Mouse (Mus musculus) liver, embryonic 12.5 days (tissue): ENCODE data around the gene Zfp72. TPM values are rescaled to one million over a fixed set of nuclear protein-coding genes. Genes with fewer than 3 reads are reported as not detected.

ENCODE experiments used
- ATAC-seq: fragments of 200-750 bp; cut with Nextera tagmentation; 2 replicates; pipeline ENCODE4 v1.8.0; 2017; ENCODE audit warnings: moderate number of reproducible peaks, mild to moderate bottlenecking, moderate library complexity
- H3K27ac ChIP-seq: fragments of 300-500 bp; sonication (generic); 2 replicates; pipeline ENCODE4 v1.5.1; 2016; ENCODE audit warnings: mild to moderate bottlenecking
- H3K27me3 ChIP-seq: fragments of 300-500 bp; sonication (generic); replicated peaks from 2 replicates; pipeline ENCODE4 v1.6.1; 2016; ENCODE audit warnings: mild to moderate bottlenecking, moderate library complexity
- H3K36me3 ChIP-seq: fragments of 300-500 bp; sonication (generic); 2 replicates; pipeline ENCODE4 v1.6.1; 2016; ENCODE audit warnings: mild to moderate bottlenecking, moderate library complexity
- H3K4me1 ChIP-seq: fragments of 300-500 bp; sonication (generic); 2 replicates; pipeline ENCODE4 v1.6.1; 2016
- H3K4me2 ChIP-seq: fragments of 300-500 bp; sonication (generic); 2 replicates; pipeline ENCODE4 v1.6.1; 2016; ENCODE audit warnings: mild to moderate bottlenecking, moderate library complexity
- H3K4me3 ChIP-seq: fragments of 300-500 bp; sonication (generic); 2 replicates; pipeline ENCODE4 v1.5.1; 2016; ENCODE audit warnings: mild to moderate bottlenecking, moderate library complexity
- H3K9ac ChIP-seq: fragments of 300-500 bp; sonication (generic); 2 replicates; pipeline ENCODE4 v1.6.1; 2016; ENCODE audit warnings: mild to moderate bottlenecking, moderate library complexity
- H3K9me3 ChIP-seq: fragments of 300-500 bp; sonication (generic); replicated peaks from 2 replicates; pipeline ENCODE4 v1.6.1; 2016; ENCODE audit warnings: mild to moderate bottlenecking, moderate library complexity
- WGBS: fragments of 180-500 bp; shearing (Covaris S2); methylation state at CpG from one replicate; pipeline ENCODE4 v1.1.7; 2016; ENCODE audit not compliant: insufficient replicate concordance; 5-methylcytosine and 5-hydroxymethylcytosine counted together
- polyA plus RNA-seq: library from polyadenylated mRNA; unstranded; fragments of >200 nt; fragmentation: Nextera tagmentation; extraction: Ambion mirVana; gene quantifications from 2 replicates; pipeline ENCODE4 v1.2.1, GENCODE M21; 2016

Gene Zfp72
- 0.81 and 1.3 TPM in 2 replicates for polyA plus RNA-seq

DNA sequence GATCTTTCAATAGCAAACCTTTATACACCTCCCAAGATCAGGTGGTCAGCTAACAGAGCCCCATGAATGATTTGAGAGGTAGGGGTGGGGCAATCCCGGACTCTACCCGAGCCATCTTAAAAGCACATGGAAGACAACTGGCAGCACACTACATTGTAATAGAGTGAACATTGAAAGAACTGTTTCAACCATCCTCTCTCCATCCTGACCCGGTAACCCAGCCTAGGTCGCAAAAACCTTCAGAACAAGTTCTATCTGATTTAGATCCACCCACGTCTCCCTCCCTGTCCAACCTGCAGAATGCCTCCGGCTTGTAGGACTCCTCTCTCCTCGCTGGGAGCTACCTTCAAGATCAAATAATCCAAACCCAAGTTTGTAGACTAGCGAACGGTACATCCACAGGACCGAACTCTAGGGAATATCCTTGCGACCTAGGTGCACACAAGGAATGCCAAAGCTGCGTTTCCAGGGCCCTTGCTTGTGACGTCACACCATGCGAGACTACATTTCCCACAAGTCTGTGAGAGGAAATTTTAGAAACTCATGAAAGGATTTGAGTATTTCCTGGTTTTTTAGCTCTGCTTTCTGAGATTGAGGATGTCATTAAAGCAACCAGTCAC is at the start of gene Zfp72:
TSS of gene Zfp72 (minus strand) at position 466 of the 620 bp plus-strand sequence.
- Histone ChIP-seq H3K27me3 (0 out of 2 replicates have a peak, but pooled peaks cover 4% of the 10 kb centered on the region), H3K9ac (peak within 1 kb of the TSS; percentile 62; the same call in 1 of the 2 replicates), H3K27ac (no peak within 1 kb of the TSS), H3K4me2 (peak within 1 kb of the TSS; percentile 65), H3K36me3 (no peaks in the 10 kb centered on the region), H3K4me3 (peak within 1 kb of the TSS; percentile 63), H3K9me3 (no peaks in the 10 kb centered on the region), H3K4me1 (peaks cover 9% of the 10 kb centered on the region; the same call in 1 of the 2 replicates)
- ATAC-seq = peak; percentile 65
- WGBS = 1% methylated on average over 14 of the region's 14 CpGs

DNA sequence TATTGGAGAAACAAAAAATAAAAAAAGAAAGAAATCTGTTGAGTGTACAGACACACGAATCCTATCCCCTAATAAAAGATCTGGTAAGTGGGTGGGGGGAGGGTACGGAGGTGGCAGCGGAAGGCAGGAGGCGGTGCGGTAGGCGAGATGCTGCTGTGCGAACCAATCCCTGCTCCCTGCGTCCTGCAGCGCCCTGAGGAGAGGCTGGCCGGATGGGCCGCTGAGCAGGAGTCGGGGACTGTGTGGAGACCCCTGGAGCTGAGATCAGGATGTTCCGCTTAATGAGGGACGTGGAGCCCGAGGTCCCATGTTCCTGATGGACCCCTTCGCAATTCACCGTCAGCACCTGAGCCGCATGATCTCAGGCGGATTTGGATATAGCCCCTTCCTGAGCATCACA is 49.3 kb upstream of the Zfp72 start:
- Histone ChIP-seq H3K27me3 (peaks cover 12% of the 10 kb centered on the region; the same call in 1 of the 2 replicates), H3K27ac (no peak overlapping the region), H3K4me2 (no peak overlapping the region), H3K9me3 (peaks cover 15% of the 10 kb centered on the region), H3K4me3 (no peak overlapping the region), H3K4me1 (no peaks in the 10 kb centered on the region), H3K36me3 (peaks cover 6% of the 10 kb centered on the region; the same call in 1 of the 2 replicates), H3K9ac (no peak overlapping the region)
- 17% methylated on average over 19 of the region's 19 CpGs for WGBS
- no peak for ATAC-seq

DNA sequence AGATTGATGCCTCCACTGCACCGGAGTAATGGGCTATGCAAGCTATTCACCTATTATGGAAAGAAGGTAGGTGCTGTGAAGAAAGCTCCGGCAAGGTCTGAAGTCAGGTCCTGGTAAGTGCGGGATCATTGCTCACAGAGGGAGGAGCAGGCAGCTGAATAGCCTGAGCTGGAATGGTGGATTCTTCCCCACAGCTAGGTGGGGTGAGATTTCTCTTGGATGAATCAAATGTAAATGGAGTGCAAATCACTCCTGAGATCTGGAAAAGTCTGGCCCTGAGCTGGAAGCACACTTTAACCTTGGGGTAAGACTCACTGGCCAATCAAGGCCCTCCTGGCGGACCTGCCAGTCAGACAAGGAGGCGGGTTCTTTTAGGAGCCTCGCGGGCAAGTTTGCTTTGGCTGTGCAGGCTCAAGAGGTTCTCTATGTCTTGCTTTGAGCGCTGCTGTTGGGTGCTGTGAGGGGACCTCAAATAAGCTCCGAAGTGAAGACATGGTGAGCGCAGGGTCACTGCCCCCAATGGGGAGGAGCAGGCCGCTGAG is 8.7 kb upstream of the Zfp72 start, which contains the start of gene Ftl1-ps1:
TSS of gene Ftl1-ps1 (plus strand) at position 397 of the 542 bp plus-strand sequence.
- Histone ChIP-seq H3K9me3 (no peaks in the 10 kb centered on the region), H3K27me3 (peaks cover 16% of the 10 kb centered on the region), H3K9ac (no peak within 1 kb of the TSS), H3K36me3 (no peaks in the 10 kb centered on the region), H3K4me3 (no peak within 1 kb of the TSS), H3K4me2 (peak within 1 kb of the TSS; percentile 29), H3K27ac (no peak within 1 kb of the TSS), H3K4me1 (no peaks in the 10 kb centered on the region)
- ATAC-seq = no peak
- 18% methylated on average over 11 of the region's 11 CpGs for WGBS

DNA sequence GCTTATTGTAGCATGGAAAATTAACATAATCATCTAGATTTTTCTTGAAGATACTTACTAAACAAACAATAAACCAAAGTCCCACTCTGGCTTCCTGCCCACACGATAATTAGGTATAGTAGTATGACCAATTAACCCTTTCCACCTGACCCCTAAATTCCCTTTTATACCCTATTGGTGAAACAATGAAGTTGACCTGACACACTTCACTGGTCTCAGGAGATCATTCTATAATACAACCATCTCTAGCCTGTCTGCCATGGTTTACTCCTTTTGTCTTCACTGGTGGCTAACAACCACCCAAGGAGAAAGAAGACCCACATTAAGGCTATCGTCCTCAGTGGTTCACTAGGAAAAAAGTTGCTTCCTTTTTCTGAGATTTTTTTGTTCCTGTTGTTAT is 520 bp upstream of the Zfp72 start:
- Histone ChIP-seq H3K27ac (no peak overlapping the region), H3K9ac (no peak overlapping the region), H3K4me3 (no peak overlapping the region), H3K36me3 (no peaks in the 10 kb centered on the region), H3K4me2 (no peak overlapping the region), H3K9me3 (no peaks in the 10 kb centered on the region), H3K27me3 (0 out of 2 replicates have a peak, but pooled peaks cover 4% of the 10 kb centered on the region), H3K4me1 (peaks cover 9% of the 10 kb centered on the region; the same call in 1 of the 2 replicates)
- ATAC-seq = no peak
- 63% methylated on average over 2 of the region's 2 CpGs for WGBS

DNA sequence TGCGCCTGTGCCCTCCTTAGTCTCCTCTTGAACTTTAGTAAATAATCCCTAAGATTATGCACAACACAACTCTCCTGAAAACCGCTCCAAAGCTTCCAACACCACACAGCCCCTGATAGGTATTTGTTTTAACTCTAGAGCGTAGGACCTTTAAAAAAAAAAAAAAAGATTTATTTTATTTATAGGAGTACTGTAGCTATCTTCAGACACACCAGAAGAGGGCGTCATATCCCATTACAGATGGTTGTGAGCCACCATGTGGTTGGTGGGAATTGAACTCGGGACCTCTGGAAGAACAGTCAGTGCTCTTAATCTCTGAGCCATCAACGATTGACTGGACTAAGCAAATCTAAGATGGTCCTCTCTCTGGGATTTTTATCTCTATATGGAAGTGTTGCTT is 906 bp downstream of the Zfp72 start:
- Histone ChIP-seq H3K4me1 (peaks cover 9% of the 10 kb centered on the region; the same call in 1 of the 2 replicates), H3K27ac (no peak overlapping the region), H3K9ac (no peak overlapping the region), H3K36me3 (no peaks in the 10 kb centered on the region), H3K9me3 (no peaks in the 10 kb centered on the region), H3K27me3 (no peaks in the 10 kb centered on the region), H3K4me2 (peak overlapping the region; percentile 65), H3K4me3 (peak overlapping the region; percentile 63)
- ATAC-seq = no peak
- WGBS = 52% methylated on average over 6 of the region's 6 CpGs

DNA sequence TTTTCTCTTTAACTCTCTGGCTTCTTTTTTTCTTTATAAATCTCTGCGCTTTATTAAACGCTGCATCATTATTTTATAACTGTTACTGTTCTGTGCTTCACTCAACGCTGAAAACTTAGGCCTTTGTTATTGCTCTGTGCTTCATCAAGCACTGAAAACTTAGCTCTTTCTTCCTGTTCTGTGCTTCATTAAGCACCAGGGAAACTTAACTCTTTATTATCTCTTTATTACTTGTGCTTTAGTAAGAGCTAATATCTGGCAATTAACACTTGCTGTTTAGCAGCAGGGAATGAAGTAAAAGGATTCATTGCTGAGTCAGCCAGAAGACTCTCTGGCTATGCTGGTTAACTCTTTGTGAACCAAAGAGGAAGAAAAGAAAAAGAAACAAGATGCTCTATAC is 8.3 kb downstream of the Zfp72 start:
- Histone ChIP-seq H3K27me3 (no peaks in the 10 kb centered on the region), H3K36me3 (no peaks in the 10 kb centered on the region), H3K27ac (no peak overlapping the region), H3K9me3 (no peaks in the 10 kb centered on the region), H3K4me2 (no peak overlapping the region), H3K4me3 (no peak overlapping the region), H3K9ac (no peak overlapping the region), H3K4me1 (no peaks in the 10 kb centered on the region)
- WGBS = 71% methylated on average over 3 of the region's 3 CpGs
- no peak for ATAC-seq

DNA sequence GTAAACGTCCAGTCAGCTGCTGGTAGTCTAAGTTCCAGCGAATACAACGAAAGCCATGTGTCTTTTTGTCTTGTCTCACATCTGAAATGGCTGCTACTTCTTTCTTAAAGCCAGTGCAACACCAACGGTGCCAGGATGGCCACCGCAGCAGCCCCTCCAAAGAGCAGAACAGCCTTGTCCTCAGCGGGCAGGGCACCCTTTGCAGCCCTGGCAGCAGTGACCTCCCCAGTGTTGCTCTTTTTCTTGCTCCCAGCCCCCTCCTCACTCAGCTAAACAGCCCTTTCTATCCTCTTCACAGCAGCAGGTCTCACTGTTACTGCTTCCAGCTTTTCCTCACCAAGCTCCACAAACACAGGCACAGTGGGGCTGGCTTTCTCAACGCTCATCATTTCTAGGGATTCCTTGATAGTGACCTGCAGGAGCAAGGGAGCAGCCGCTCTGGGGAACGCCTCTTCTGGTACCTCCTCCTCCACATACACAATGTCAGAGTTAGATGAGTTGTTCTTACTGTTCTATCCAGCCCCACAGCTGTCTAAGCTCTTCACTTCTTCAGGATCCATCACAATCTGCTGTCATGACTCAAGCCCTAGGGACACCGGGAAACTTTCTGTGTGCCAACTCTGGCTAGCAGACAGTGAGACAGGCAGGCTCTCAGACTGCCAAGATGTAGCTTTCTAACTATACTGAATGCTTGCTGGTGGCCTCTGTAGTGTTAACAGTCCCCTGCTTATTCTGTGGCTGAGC is 8.9 kb downstream of the Zfp72 start:
- H3K27ac ChIP-seq = no peak overlapping the region
- no peaks in the 10 kb centered on the region for H3K36me3 ChIP-seq
- H3K4me1 ChIP-seq = no peaks in the 10 kb centered on the region
- ATAC-seq = no peak
- WGBS = 62% methylated on average over 10 of the region's 10 CpGs
- H3K27me3 ChIP-seq = no peaks in the 10 kb centered on the region
- H3K4me2 ChIP-seq = no peak overlapping the region
- no peaks in the 10 kb centered on the region for H3K9me3 ChIP-seq
- no peak overlapping the region for H3K9ac ChIP-seq
- H3K4me3 ChIP-seq = no peak overlapping the region

DNA sequence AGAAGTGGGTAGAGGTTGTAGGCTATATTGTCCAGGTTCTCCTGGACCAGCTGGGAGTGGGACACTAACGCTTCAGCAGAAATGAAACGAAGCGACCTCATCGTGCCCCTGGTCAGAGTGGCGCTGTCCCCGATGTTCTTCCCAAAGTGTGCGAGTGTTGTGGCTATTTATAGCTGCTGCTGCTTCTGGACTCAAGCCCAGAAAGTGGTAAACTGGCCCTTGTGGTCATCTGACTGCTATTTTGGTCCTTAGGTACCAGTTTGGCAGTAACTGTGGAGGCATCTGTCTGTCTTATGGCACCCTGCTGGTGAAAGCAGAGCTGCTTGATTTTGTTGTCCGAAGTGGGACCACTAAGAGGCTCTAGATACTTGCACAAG is 26.8 kb downstream of the Zfp72 start, which contains the start of gene Lrrc14b:
TSS of gene Lrrc14b (minus strand) at position 147 of the 377 bp plus-strand sequence.
- Histone ChIP-seq H3K9me3 (no peaks in the 10 kb centered on the region), H3K4me1 (no peaks in the 10 kb centered on the region), H3K9ac (no peak within 1 kb of the TSS), H3K4me3 (no peak within 1 kb of the TSS), H3K36me3 (peaks cover 31% of the 10 kb centered on the region), H3K27ac (no peak within 1 kb of the TSS), H3K27me3 (no peaks in the 10 kb centered on the region), H3K4me2 (no peak within 1 kb of the TSS)
- ATAC-seq = no peak
- 72% methylated on average over 8 of the region's 8 CpGs for WGBS

DNA sequence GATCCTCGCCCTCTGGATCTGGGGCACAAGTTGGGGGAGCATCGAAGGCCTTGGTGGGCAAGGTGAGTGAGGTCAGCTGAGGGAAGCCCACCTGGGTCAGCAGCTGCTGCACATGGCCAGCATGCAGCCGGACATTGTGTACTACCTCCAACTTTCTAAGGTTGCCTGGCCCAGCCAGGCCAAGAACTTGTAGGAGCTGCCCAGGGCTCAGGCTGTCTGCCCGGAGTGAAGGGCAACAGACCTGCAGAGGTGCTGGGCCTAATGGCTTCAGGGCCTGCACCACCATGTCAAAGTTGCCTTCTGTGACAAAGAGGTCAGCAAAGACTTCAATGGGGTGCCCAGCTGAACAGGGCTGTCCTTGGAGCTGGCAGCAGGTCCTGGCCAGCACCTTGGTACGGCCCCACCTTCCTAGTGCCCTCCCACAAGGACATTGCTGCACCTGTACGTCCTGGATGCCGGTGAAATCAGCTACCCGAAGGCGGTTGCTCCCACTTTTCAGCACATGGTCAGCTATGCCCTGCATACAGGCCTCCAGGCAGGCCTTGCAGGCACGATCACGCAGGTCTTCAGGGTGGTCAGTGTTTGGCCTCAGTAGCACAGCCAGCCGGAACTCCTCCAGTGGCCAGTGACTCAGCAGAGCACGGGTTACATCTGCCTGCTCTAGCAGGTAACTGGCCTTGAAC is 27.3 kb downstream of the Zfp72 start:
- H3K4me2 ChIP-seq = no peak overlapping the region
- WGBS = 78% methylated on average over 13 of the region's 13 CpGs
- ATAC-seq = peak; percentile 35; the same call in 1 of the 2 replicates

DNA sequence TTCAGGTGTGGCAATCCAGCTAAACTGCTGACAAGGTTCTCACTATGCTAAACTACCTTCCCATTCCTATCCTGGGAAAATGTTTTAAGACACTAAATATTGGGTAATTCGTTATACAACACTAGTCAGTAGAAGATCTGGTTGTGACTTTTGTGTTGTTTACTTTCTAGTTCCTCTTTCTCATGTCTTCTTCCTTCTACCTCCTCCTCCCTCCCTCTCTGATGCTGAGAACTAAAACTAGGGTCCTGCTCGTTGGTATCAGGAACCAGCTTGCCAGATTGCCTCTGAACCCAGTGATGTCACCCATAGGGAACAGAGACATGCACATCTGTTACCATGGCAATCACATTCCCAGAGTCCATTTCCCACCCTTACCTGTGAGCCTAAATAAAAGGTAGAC is 28.4 kb downstream of the Zfp72 start:
- Histone ChIP-seq H3K4me1 (no peaks in the 10 kb centered on the region), H3K4me3 (no peak overlapping the region), H3K27me3 (no peaks in the 10 kb centered on the region), H3K36me3 (peaks cover 47% of the 10 kb centered on the region), H3K9me3 (no peaks in the 10 kb centered on the region), H3K27ac (no peak overlapping the region), H3K9ac (no peak overlapping the region), H3K4me2 (no peak overlapping the region)
- WGBS = 44% methylated on average over 2 of the region's 2 CpGs
- ATAC-seq = no peak

More for the DNA sequence above, 27.3 kb downstream of the Zfp72 start:
- H3K9ac ChIP-seq = no peak overlapping the region
- H3K36me3 ChIP-seq = peaks cover 36% of the 10 kb centered on the region
- H3K4me1 ChIP-seq = no peaks in the 10 kb centered on the region
- no peaks in the 10 kb centered on the region for H3K27me3 ChIP-seq
- H3K4me3 ChIP-seq = no peak overlapping the region
- no peak overlapping the region for H3K27ac ChIP-seq
- H3K9me3 ChIP-seq = no peaks in the 10 kb centered on the region

DNA sequence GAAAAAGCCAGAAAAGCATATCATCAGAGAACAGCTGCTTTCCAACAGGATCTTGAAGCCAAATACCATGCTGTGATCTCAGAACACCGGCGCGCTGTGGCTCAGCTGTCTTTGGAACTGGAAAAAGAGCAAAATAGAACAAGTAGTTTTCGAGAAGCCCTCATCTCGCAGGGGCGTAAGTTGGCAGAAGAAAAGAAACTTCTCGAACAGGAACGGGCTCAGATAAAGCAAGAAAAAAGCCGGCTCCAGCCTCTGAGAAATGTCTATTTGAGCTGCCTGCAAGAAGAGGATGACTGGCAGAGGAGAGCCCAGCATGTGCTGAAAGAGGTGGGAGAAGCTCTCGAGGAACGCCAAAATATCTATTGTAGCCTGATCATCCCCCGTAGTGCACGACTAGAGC is 34.1 kb downstream of the Zfp72 start:
- peaks cover 90% of the 10 kb centered on the region for H3K36me3 ChIP-seq
- H3K9ac ChIP-seq = no peak overlapping the region
- H3K27ac ChIP-seq = no peak overlapping the region
- no peaks in the 10 kb centered on the region for H3K9me3 ChIP-seq
- ATAC-seq = no peak
- 91% methylated on average over 13 of the region's 13 CpGs for WGBS
- no peaks in the 10 kb centered on the region for H3K27me3 ChIP-seq
- H3K4me3 ChIP-seq = no peak overlapping the region
- no peak overlapping the region for H3K4me2 ChIP-seq
- peaks cover 2% of the 10 kb centered on the region; the same call in 1 of the 2 replicates for H3K4me1 ChIP-seq
